Mouse (Mus musculus): ENCODE measurements around the gene Spata25. TPM values are rescaled to one million over a fixed set of nuclear protein-coding genes. Genes with fewer than 3 reads are reported as not detected.

Spata25 gene
- polyA plus RNA-seq, 1 experiment: not detected

- Histone ChIP-seq H3K36me3 (ENCODE audit: control insufficient read depth) (peaks cover 34% of the 10 kb centered on the region), H3K4me3 (replicated peaks) (peak within 1 kb of the TSS; percentile 67), H3K9me3 (ENCODE audit: control insufficient read depth, low read length) (no peaks in the 10 kb centered on the region), H3K27me3 (ENCODE audit: control insufficient read depth) (no peaks in the 10 kb centered on the region), H3K4me1 (ENCODE audit: control insufficient read depth) (peaks cover 34% of the 10 kb centered on the region)
- no peak for TF ChIP-seq GATA1 (IDR thresholded peaks at IDR 0.05; ENCODE audit: low read length)
- no peak for TF ChIP-seq TAL1 (IDR thresholded peaks at IDR 0.05; ENCODE audit: low read length)
Measured at GRCm38 (mm10) chr2:164832748-164833301, 4.5 kb upstream of the Spata25 start, which contains the start of gene Ctsa. Ctsa (plus strand) TSS chr2:164832873.

- Histone ChIP-seq H3K4me1 (ENCODE audit: control insufficient read depth) (peaks cover 40% of the 10 kb centered on the region), H3K9me3 (ENCODE audit: control insufficient read depth, low read length) (no peaks in the 10 kb centered on the region), H3K27me3 (ENCODE audit: control insufficient read depth) (no peaks in the 10 kb centered on the region), H3K4me3 (replicated peaks) (peak overlapping the region; percentile 67), H3K36me3 (ENCODE audit: control insufficient read depth) (peaks cover 36% of the 10 kb centered on the region)
- TF ChIP-seq TAL1 (IDR thresholded peaks at IDR 0.05; ENCODE audit: low read length) (no peak), GATA1 (IDR thresholded peaks at IDR 0.05; ENCODE audit: low read length) (no peak)
Measured at GRCm38 (mm10) chr2:164832032-164832747, 3.9 kb upstream of the Spata25 start.

GRCm38 (mm10) chr2:164831029-164831428 is 2.7 kb upstream of the Spata25 start:
- no peak overlapping the region for H3K4me3 ChIP-seq (replicated peaks)
- H3K9me3 ChIP-seq (ENCODE audit: control insufficient read depth, low read length): no peaks in the 10 kb centered on the region
- H3K4me1 ChIP-seq (ENCODE audit: control insufficient read depth): peaks cover 49% of the 10 kb centered on the region
- no peaks in the 10 kb centered on the region for H3K27me3 ChIP-seq (ENCODE audit: control insufficient read depth)
- TF ChIP-seq TAL1 (IDR thresholded peaks at IDR 0.05; ENCODE audit: low read length): no peak
- TF ChIP-seq GATA1 (IDR thresholded peaks at IDR 0.05; ENCODE audit: low read length): no peak
- H3K36me3 ChIP-seq (ENCODE audit: control insufficient read depth): peaks cover 36% of the 10 kb centered on the region

DNA sequence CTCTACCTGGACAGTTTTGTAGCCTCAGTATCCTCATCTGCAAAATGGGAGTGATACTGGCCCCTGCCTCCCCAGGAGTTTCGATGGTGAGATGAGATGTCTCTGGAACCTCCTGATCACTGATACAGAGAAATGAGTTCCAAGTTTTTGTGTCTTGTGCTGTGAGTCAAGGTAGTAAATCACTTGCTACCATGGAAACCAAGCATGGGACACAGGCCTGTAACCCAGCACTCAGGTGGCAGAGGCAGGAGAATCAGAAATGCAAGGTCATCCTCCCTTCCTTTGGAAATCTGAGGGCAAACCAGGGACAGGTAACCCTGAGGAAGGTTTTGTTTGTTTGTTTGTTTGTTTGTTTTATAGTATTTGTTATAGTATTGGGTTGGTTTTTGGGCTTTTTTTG is 753 bp upstream of the Spata25 start:
- peaks cover 46% of the 10 kb centered on the region for H3K36me3 ChIP-seq (ENCODE audit: control insufficient read depth)
- peaks cover 5% of the 10 kb centered on the region; the same call in 1 of the 2 replicates for H3K9me3 ChIP-seq (ENCODE audit: control insufficient read depth, low read length)
- H3K27me3 ChIP-seq (ENCODE audit: control insufficient read depth): no peaks in the 10 kb centered on the region
- H3K4me3 ChIP-seq (replicated peaks): no peak overlapping the region
- no peak for TF ChIP-seq TAL1 (IDR thresholded peaks at IDR 0.05; ENCODE audit: low read length)
- TF ChIP-seq GATA1 (IDR thresholded peaks at IDR 0.05; ENCODE audit: low read length): no peak
- H3K4me1 ChIP-seq (ENCODE audit: control insufficient read depth): peaks cover 40% of the 10 kb centered on the region

DNA sequence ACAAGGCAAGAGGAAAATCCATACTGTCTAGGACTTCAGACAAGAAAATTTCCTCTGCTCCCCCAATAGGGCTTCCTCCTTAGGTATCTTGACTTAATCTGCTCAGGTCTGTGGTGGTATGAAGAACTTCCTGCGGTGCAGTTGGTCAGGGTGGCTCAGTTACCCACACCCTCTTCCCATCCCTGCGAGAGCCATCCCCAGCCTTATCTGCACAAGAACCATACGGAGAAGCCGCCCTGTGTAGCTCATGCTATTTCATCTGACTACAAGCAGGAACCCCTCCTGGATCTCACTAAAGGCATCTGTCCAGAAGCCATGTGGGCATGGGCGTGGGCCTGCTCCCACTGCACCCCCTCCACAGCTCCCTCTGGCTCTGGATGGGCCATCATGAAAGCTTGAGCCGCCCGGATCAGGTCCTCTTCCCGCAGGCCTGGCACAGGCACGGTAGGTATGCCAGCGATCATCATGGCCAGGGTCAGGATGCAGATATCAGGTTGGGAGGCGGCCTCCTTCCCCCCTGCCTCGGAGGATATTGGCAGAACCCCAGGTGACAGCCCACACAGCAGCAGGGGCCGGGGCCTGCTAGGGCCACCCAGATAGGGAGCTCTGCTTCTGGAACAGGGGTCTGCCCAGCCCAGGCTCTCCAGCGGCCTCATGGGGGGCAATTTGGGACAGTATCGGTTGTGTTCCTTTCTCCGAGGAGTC is 1.0 kb downstream of the Spata25 start:
- TF ChIP-seq GATA1 (IDR thresholded peaks at IDR 0.05; ENCODE audit: low read length): no peak
- TF ChIP-seq TAL1 (IDR thresholded peaks at IDR 0.05; ENCODE audit: low read length): no peak
- Histone ChIP-seq H3K27me3 (ENCODE audit: control insufficient read depth) (no peaks in the 10 kb centered on the region), H3K9me3 (ENCODE audit: control insufficient read depth, low read length) (peaks cover 5% of the 10 kb centered on the region; the same call in 1 of the 2 replicates), H3K4me3 (replicated peaks) (no peak overlapping the region), H3K4me1 (ENCODE audit: control insufficient read depth) (peaks cover 37% of the 10 kb centered on the region), H3K36me3 (ENCODE audit: control insufficient read depth) (peaks cover 46% of the 10 kb centered on the region)

- H3K36me3 ChIP-seq (ENCODE audit: control insufficient read depth): peaks cover 59% of the 10 kb centered on the region
- no peak for TF ChIP-seq TAL1 (IDR thresholded peaks at IDR 0.05; ENCODE audit: low read length)
- TF ChIP-seq GATA1 (IDR thresholded peaks at IDR 0.05; ENCODE audit: low read length): no peak
Measured at GRCm38 (mm10) chr2:164825521-164825920, 2.8 kb downstream of the Spata25 start.

DNA sequence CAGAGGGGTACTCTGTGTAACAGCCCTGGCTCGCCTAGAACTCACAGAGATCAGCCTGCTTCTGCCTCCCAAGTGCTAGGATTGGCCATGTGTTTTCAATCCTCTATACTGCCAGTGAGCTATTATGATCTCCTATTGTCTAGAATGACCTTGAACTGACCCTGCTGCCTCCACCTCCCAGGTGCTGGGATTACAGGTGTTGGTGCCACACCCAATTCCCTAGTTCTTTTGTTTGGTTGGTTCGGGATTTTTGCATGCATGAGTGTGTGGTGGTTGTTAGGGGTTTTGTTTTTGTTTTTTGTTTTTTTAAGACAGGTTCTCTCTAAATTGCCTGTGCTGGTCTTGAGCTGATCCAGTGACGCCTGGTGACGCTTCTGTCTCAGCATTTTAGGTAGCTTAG is 4.4 kb downstream of the Spata25 start:
- Histone ChIP-seq H3K4me3 (replicated peaks) (peak overlapping the region; percentile 82), H3K36me3 (ENCODE audit: control insufficient read depth) (peaks cover 72% of the 10 kb centered on the region)

More at GRCm38 (mm10) chr2:164825521-164825920, 2.8 kb downstream of the Spata25 start:
- Histone ChIP-seq H3K27me3 (ENCODE audit: control insufficient read depth) (no peaks in the 10 kb centered on the region), H3K4me3 (replicated peaks) (no peak overlapping the region), H3K4me1 (ENCODE audit: control insufficient read depth) (peaks cover 48% of the 10 kb centered on the region), H3K9me3 (ENCODE audit: control insufficient read depth, low read length) (peaks cover 5% of the 10 kb centered on the region; the same call in 1 of the 2 replicates)

DNA sequence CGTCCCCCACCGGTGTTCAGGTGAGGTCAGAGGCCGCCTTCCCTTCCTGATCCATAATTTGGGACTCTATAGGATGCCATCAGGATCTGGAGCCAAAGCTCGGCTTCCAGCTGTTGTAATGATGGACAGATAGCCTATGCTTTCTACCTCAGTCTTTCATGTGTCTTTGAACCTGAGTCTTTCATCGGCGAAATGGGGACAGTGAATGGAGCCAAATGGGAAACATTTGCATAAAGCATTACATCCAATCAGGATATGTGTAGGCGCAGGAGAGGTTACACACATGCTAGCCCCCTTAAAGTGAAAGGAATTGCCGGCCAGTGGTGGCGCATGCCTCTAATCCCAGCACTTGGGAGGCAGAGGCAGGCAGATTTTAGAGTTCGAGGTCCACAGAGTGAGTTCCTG is 5.2 kb downstream of the Spata25 start:
- Histone ChIP-seq H3K4me1 (ENCODE audit: control insufficient read depth) (peaks cover 48% of the 10 kb centered on the region), H3K36me3 (ENCODE audit: control insufficient read depth) (peaks cover 66% of the 10 kb centered on the region), H3K27me3 (ENCODE audit: control insufficient read depth) (no peaks in the 10 kb centered on the region), H3K9me3 (ENCODE audit: control insufficient read depth, low read length) (peaks cover 5% of the 10 kb centered on the region; the same call in 1 of the 2 replicates), H3K4me3 (replicated peaks) (peak overlapping the region; percentile 82)
- TF ChIP-seq TAL1 (IDR thresholded peaks at IDR 0.05; ENCODE audit: low read length) (no peak), GATA1 (IDR thresholded peaks at IDR 0.05; ENCODE audit: low read length) (no peak)

More for the DNA sequence above, 4.4 kb downstream of the Spata25 start:
- Histone ChIP-seq H3K27me3 (ENCODE audit: control insufficient read depth) (no peaks in the 10 kb centered on the region), H3K9me3 (ENCODE audit: control insufficient read depth, low read length) (peaks cover 5% of the 10 kb centered on the region; the same call in 1 of the 2 replicates), H3K4me1 (ENCODE audit: control insufficient read depth) (peaks cover 48% of the 10 kb centered on the region)
- TF ChIP-seq GATA1 (IDR thresholded peaks at IDR 0.05; ENCODE audit: low read length) (no peak), TAL1 (IDR thresholded peaks at IDR 0.05; ENCODE audit: low read length) (no peak)

Measured in erythroblast, embryonic 14.5 days (primary cell).